Mouse (Mus musculus): Measurements from ENCODE around the gene Brwd1. TPM values are rescaled to one million over a fixed set of nuclear protein-coding genes. Genes with fewer than 3 reads are reported as not detected.

Brwd1 gene
- total and polyA plus RNA-seq, 2 experiments from 2014 or later, result 151 to 173 TPM

DNA sequence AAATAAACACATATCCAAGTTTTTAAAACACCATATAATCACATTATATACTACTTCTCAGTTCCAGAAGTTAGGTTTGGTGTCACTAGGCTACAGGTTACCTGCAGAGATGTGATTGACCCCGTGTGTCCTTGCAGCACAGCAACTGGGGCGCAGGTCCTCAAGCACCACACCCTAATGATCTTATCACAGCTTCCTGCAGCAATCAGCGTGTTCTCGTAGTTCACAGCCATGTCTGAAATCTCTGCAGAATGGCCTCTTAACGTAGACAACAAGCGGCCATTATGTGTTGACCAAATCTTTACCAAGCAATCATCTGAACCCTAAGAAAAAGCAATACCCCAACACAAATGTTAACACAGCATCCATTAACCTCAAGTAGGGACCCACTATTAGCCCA, 17.7 kb downstream of the Brwd1 start:
- WGBS, result 98% methylated on average over 6 of the region's 6 CpGs
- no peak for TF ChIP-seq CTCF (IDR thresholded peaks at IDR 0.05)
- DNase-seq (ENCODE audit: low spot score) (no peak), ATAC-seq (ENCODE audit: low FRiP score) (no peak)
- H3K9ac ChIP-seq (replicated peaks; ENCODE audit: low read length, poor library complexity, severe bottlenecking), result no peak overlapping the region
- H3K27ac ChIP-seq (ENCODE audit: low read depth, low read length), result no peak overlapping the region
- H3K27me3 ChIP-seq (ENCODE audit: insufficient read depth, low read length), result no peaks in the 10 kb centered on the region
- H3K4me2 ChIP-seq (ENCODE audit: low read depth, low read length, poor library complexity, severe bottlenecking), result no peak overlapping the region
- H3K9me3 ChIP-seq (ENCODE audit: low read length), result no peaks in the 10 kb centered on the region
- peaks cover 49% of the 10 kb centered on the region for H3K36me3 ChIP-seq (ENCODE audit: insufficient read depth, low read length)
- H3K4me1 ChIP-seq (ENCODE audit: insufficient read depth, low read length), result no peaks in the 10 kb centered on the region
- H3K4me3 ChIP-seq (ENCODE audit: low read depth, low read length), result no peak overlapping the region

GRCm38 (mm10) chr16:96044096-96044495, 38.2 kb downstream of the Brwd1 start:
- no peak overlapping the region for H3K9ac ChIP-seq (replicated peaks; ENCODE audit: low read length, poor library complexity, severe bottlenecking)
- TF ChIP-seq CTCF (IDR thresholded peaks at IDR 0.05), result peak; percentile 62
- peaks cover 39% of the 10 kb centered on the region for H3K36me3 ChIP-seq (ENCODE audit: insufficient read depth, low read length)
- no peak overlapping the region for H3K4me3 ChIP-seq (ENCODE audit: low read depth, low read length)
- WGBS, result 66% methylated on average over 5 of the region's 5 CpGs
- no peak overlapping the region for H3K27ac ChIP-seq (ENCODE audit: low read depth, low read length)
- H3K9me3 ChIP-seq (ENCODE audit: low read length), result no peaks in the 10 kb centered on the region
- DNase-seq (ENCODE audit: low spot score) (peak; percentile 40), ATAC-seq (ENCODE audit: low FRiP score) (no peak)
- no peaks in the 10 kb centered on the region for H3K27me3 ChIP-seq (ENCODE audit: insufficient read depth, low read length)
- no peaks in the 10 kb centered on the region for H3K4me1 ChIP-seq (ENCODE audit: insufficient read depth, low read length)
- H3K4me2 ChIP-seq (ENCODE audit: low read depth, low read length, poor library complexity, severe bottlenecking), result no peak overlapping the region

DNA sequence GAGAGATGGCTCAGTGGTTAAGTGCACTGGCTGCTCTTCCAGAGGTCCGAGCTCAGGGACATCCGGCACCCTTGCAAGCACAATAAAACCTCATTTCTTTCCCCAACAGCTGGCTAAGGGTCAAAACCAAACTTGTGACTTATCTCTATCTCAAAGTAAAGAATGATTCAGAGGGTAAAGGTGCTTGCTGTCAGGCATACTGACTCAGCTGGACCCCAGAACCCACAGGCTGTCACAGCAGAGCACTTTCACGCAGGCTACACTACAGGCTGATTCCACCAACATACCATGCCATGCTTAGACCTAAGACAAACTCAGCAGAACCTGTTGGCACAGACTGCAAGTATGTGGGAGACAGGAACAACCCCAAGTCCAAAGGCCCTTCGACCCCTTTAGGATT, 41.6 kb downstream of the Brwd1 start:
- H3K4me1 ChIP-seq (ENCODE audit: insufficient read depth, low read length), result no peaks in the 10 kb centered on the region
- no peak overlapping the region for H3K4me3 ChIP-seq (ENCODE audit: low read depth, low read length)
- H3K27me3 ChIP-seq (ENCODE audit: insufficient read depth, low read length), result no peaks in the 10 kb centered on the region
- no peaks in the 10 kb centered on the region for H3K9me3 ChIP-seq (ENCODE audit: low read length)
- WGBS, result 95% methylated on average over 4 of the region's 4 CpGs
- no peak overlapping the region for H3K4me2 ChIP-seq (ENCODE audit: low read depth, low read length, poor library complexity, severe bottlenecking)
- TF ChIP-seq CTCF (IDR thresholded peaks at IDR 0.05), result no peak
- H3K9ac ChIP-seq (replicated peaks; ENCODE audit: low read length, poor library complexity, severe bottlenecking), result no peak overlapping the region
- DNase-seq (ENCODE audit: low spot score), result no peak
- H3K27ac ChIP-seq (ENCODE audit: low read depth, low read length), result no peak overlapping the region
- ATAC-seq (ENCODE audit: low FRiP score), result no peak
- peaks cover 57% of the 10 kb centered on the region for H3K36me3 ChIP-seq (ENCODE audit: insufficient read depth, low read length)

GRCm38 (mm10) chr16:96039538-96039937, 42.8 kb downstream of the Brwd1 start:
- Histone ChIP-seq H3K4me2 (ENCODE audit: low read depth, low read length, poor library complexity, severe bottlenecking) (no peak overlapping the region), H3K9me3 (ENCODE audit: low read length) (no peaks in the 10 kb centered on the region), H3K36me3 (ENCODE audit: insufficient read depth, low read length) (peaks cover 61% of the 10 kb centered on the region), H3K27me3 (ENCODE audit: insufficient read depth, low read length) (no peaks in the 10 kb centered on the region), H3K4me3 (ENCODE audit: low read depth, low read length) (no peak overlapping the region), H3K4me1 (ENCODE audit: insufficient read depth, low read length) (no peaks in the 10 kb centered on the region), H3K27ac (ENCODE audit: low read depth, low read length) (no peak overlapping the region), H3K9ac (replicated peaks; ENCODE audit: low read length, poor library complexity, severe bottlenecking) (no peak overlapping the region)
- peak; percentile 40 for DNase-seq (ENCODE audit: low spot score)
- WGBS, result 45% methylated on average over 6 of the region's 6 CpGs
- no peak for ATAC-seq (ENCODE audit: low FRiP score)
- TF ChIP-seq CTCF (IDR thresholded peaks at IDR 0.05), result no peak

- Histone ChIP-seq H3K4me2 (ENCODE audit: low read depth, low read length, poor library complexity, severe bottlenecking) (no peak overlapping the region), H3K4me3 (ENCODE audit: low read depth, low read length) (no peak overlapping the region), H3K36me3 (ENCODE audit: insufficient read depth, low read length) (peaks cover 80% of the 10 kb centered on the region), H3K9ac (replicated peaks; ENCODE audit: low read length, poor library complexity, severe bottlenecking) (no peak overlapping the region), H3K27me3 (ENCODE audit: insufficient read depth, low read length) (no peaks in the 10 kb centered on the region), H3K9me3 (ENCODE audit: low read length) (no peaks in the 10 kb centered on the region), H3K4me1 (ENCODE audit: insufficient read depth, low read length) (no peaks in the 10 kb centered on the region), H3K27ac (ENCODE audit: low read depth, low read length) (no peak overlapping the region)
- 94% methylated on average over 6 of the region's 6 CpGs for WGBS
- no peak for DNase-seq (ENCODE audit: low spot score)
- ATAC-seq (ENCODE audit: low FRiP score), result no peak
- TF ChIP-seq CTCF (IDR thresholded peaks at IDR 0.05), result no peak
Observed at GRCm38 (mm10) chr16:96034473-96034872, 47.9 kb downstream of the Brwd1 start.

DNA sequence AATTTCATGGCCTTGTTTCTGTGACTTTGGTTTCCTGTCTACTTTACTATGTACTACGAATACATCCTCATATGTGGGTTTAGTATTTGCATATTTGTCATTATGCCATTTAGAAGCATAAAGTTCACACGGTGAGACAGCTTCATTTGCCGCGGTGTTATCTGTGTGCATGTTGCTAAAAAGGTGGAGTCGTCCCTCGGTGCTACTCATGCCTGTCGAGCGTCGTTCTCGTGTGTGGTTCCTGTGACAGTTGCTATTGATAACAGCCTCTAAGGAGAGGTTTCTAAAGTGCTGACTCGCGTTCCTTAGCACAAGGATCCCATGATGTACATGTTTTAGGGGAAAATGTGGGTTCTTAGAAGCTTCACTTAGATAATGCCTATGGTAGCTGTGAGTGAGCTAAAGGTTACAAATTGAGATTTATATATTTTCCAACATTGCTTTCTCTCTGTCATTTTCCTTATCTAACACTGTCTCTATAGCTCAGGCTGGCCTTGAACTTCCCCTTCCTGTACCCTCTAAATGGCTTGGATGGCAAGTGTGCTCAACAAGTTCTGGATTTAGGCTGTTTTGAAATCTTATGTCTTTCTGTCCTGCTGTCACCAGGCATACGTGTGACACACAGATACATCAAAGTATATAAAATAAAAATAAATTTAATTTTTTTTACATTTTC, 49.8 kb downstream of the Brwd1 start:
- DNase-seq (ENCODE audit: low spot score) (no peak), ATAC-seq (ENCODE audit: low FRiP score) (no peak)
- Histone ChIP-seq H3K27ac (ENCODE audit: low read depth, low read length) (no peak overlapping the region), H3K9me3 (ENCODE audit: low read length) (no peaks in the 10 kb centered on the region), H3K4me1 (ENCODE audit: insufficient read depth, low read length) (no peaks in the 10 kb centered on the region), H3K4me3 (ENCODE audit: low read depth, low read length) (no peak overlapping the region), H3K27me3 (ENCODE audit: insufficient read depth, low read length) (no peaks in the 10 kb centered on the region), H3K9ac (replicated peaks; ENCODE audit: low read length, poor library complexity, severe bottlenecking) (no peak overlapping the region), H3K36me3 (ENCODE audit: insufficient read depth, low read length) (peaks cover 82% of the 10 kb centered on the region), H3K4me2 (ENCODE audit: low read depth, low read length, poor library complexity, severe bottlenecking) (no peak overlapping the region)
- 94% methylated on average over 13 of the region's 13 CpGs for WGBS
- no peak for TF ChIP-seq CTCF (IDR thresholded peaks at IDR 0.05)
